8 mouse cellular contexts compared by ENCODE assay signal in the genomic region with DNA sequence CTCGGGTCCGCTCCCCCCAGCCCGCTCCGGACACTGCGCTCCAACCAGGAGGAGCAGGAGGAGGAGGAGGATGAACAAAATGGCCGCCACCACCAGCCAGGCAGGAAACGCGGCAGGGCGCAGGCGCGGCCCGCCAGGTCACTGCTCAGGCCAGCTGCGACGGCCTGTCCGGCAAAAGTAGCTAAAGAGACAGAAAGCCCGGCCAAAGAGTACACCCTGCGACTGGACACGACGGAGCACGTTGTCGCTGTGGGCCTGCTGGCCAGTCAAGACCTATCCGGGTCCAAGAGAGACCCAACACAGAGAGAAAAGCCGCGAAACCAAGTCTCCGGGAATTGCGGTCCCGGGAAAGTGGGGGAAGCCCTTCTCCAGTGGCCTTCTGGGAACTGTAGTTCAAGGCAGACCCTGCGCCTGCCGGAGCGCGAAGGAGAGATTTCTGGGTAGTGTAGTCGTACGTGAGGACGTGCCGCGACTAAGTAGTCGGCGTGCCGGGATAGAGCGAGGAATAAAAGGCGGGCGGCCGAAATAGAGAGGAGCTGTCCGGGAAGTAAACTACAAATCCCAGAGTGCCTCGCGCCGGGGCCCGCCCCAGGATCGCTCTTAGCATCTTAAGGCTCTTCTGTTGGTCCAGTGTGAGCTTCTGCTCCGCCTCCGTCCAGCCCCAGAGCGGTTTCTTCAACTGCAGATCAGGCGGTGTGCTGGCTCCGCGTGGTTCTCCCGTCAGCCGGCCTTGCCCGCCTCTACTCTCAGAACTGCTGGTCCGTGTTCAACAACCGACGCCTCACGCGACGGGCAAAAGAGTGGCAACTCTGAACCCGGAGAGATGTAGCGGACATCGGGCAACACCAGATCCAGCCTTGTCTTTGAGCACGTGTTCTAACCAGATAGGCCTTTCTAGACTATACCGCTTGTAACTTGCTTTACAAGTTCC. TPM values are rescaled to one million over a fixed set of nuclear protein-coding genes. Genes with fewer than 3 reads are reported as not detected.
DNase-seq lines count a peak whose midpoint lies in the region; ATAC-seq lines count a peak whose summit lies in the region.

Gene Tial1, minus strand, starts transcription at position 433 of the 931 bp plus-strand sequence.

- H3K9me3 ChIP-seq in heart, embryonic 10.5 days: no peaks in the 10 kb centered on the region
- H3K9me3 ChIP-seq in kidney, embryonic 15.5 days (replicated peaks): no peaks in the 10 kb centered on the region

- peak; percentile 95 to 96 for DNase-seq in B cell, adult 2 months
- DNase-seq in brain, adult 2 months (ENCODE audit: low read depth, low spot score): peak; percentile 100
- peak; percentile 100 for DNase-seq in heart, embryonic 10.5 days (ENCODE audit: low spot score)
- peak; percentile 97 for DNase-seq in liver
- DNase-seq in spleen, postnatal 4 days (ENCODE audit: low spot score in 2 of 2): peak; percentile 95 to 96

- peaks cover 21% of the 10 kb centered on the region for H3K4me1 ChIP-seq in heart, embryonic 10.5 days
- peaks cover 14% of the 10 kb centered on the region for H3K4me1 ChIP-seq in kidney, embryonic 15.5 days

- ATAC-seq in erythroblast, adult 5-6 weeks (replicated peaks; ENCODE audit: low FRiP score, poor library complexity, severe bottlenecking): peak; percentile 87
- ATAC-seq in kidney, embryonic 15.5 days (replicated peaks; ENCODE audit: low FRiP score): peak; percentile 99
- peak; percentile 93 for ATAC-seq in monocyte, adult 5-6 weeks (replicated peaks; ENCODE audit: insufficient number of reproducible peaks, low FRiP score, low TSS enrichment, poor library complexity, severe bottlenecking)

- no peaks in the 10 kb centered on the region for H3K27me3 ChIP-seq in heart, embryonic 10.5 days (ENCODE audit: insufficient read depth, poor library complexity, severe bottlenecking)
- no peaks in the 10 kb centered on the region for H3K27me3 ChIP-seq in kidney, embryonic 15.5 days

- H3K36me3 ChIP-seq in heart, embryonic 10.5 days: no peaks in the 10 kb centered on the region
- H3K36me3 ChIP-seq in kidney, embryonic 15.5 days: no peaks in the 10 kb centered on the region

- H3K4me2 ChIP-seq in kidney, embryonic 15.5 days: peak within 1 kb of the TSS; percentile 89

- peak within 1 kb of the TSS; percentile 93 for H3K4me3 ChIP-seq in heart, embryonic 10.5 days
- H3K4me3 ChIP-seq in kidney, embryonic 15.5 days (replicated peaks): peak within 1 kb of the TSS; percentile 90

- peak within 1 kb of the TSS; percentile 99 for H3K27ac ChIP-seq in heart, embryonic 10.5 days
- H3K27ac ChIP-seq in kidney, embryonic 15.5 days: peak within 1 kb of the TSS; percentile 97

- WGBS in heart, embryonic 10.5 days: under 1% methylated on average over 69 of the region's 69 CpGs
- WGBS in kidney, embryonic 15.5 days: under 1% methylated on average over 69 of the region's 69 CpGs

- H3K9ac ChIP-seq in kidney, embryonic 15.5 days: peak within 1 kb of the TSS; percentile 89

RNA-seq across cellular contexts. Expression of gene Tial1, which starts in this region (rescaled TPM):
- total RNA-seq in erythroblast, adult 5-6 weeks (2015; ENCODE audit: low replicate concordance): 65.6 and 74.4 TPM in 2 replicates
- total RNA-seq in erythroblast, adult 5-6 weeks (2017; ENCODE audit: low replicate concordance): 52.6 and 91.2 TPM in 2 replicates
- 16.3 and 19.9 TPM in 2 replicates for polyA plus RNA-seq in heart, embryonic 10.5 days (2016; fragmentation: Nextera tagmentation; extraction: Ambion mirVana)
- 24.0 and 27.1 TPM in 2 replicates for polyA plus RNA-seq in kidney, embryonic 15.5 days (2015; fragmentation: Nextera tagmentation; extraction: Ambion mirVana)
- total RNA-seq in monocyte, adult 5-6 weeks (2017): 63.4 to 120 TPM (median 63.6 TPM) in 3 replicates

Comparison
In these comparisons a context has a peak if more than half of its experiments do, and no peak if none do; other contexts are left out.
1. Peak in every context shown above with its lines: DNase-seq, ATAC-seq, H3K4me3 ChIP-seq and H3K27ac ChIP-seq.